Mouse (Mus musculus): ENCODE data around the gene Gm20388.

The Gm20388 gene

DNA sequence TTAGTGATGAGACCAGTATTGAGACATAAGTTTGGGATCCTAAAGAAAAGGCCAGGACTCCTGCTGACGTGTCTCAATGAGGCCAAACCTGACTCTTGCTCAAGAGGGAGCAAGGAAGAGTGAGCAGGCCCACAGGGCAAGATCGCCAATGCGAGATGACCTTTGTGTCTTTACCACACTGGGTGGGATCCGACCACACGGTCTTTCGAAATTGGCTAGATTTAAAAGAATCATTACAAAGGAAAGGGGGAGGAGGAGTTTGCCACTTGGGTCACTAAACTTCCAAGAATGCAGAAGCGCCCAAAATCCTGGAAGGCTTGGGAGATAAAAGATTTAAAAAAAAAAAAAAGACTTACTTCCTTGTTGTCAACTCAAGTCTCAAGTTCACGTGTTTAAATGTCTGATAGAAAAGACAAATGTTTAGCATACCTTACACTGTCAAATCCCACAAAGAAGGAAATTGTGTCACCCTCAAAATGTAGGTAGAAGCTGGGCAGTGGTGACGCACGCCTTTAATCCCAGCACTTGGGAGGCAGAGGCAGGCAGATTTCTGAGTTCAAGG lies 1936.7 kb downstream of the Gm20388 start:
- peak; percentile 0 for DNase-seq (ENCODE audit: low spot score)

DNA sequence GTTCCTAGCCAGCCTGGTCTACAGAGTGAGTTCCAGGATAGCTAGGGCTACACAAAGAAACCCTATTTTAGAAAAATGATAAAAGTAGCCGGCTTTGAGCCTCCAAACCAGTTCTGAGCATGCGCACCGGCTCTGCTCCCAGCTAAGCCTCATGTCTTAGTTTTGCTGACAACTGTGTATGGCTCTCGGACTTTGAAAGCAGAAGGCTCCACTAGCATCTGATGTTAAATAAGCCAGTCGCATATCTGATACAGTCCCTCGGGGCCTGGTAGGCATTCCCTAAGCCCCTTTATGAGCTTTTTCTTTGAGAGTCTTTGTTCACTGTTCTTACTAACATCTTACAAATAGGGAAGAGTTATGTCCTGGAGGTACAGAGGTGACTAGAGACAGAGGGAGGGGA lies 1937.3 kb downstream of the Gm20388 start:
- DNase-seq (ENCODE audit: low spot score) = no peak

DNA sequence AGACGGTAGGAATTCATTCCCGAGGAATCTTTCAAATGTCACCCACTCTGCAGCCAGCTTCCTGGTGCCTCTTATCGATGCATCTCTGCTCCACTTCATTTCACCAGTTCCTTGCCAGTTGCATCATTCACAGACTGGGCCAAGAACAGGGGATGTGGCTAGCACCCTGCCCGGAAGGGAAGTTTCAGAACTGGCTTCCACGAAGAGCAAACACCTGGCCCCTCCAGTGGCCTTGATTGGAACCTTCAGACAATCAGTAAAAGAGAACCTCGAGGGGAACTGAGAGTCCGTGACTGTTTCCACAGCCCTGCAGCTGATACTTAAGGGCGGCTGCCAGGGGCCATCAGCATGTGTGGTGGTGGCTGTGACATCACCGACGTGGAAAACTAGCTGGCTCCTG lies 1937.9 kb downstream of the Gm20388 start:
- peak; percentile 5 for DNase-seq (ENCODE audit: low spot score)

GRCm38 (mm10) chr8:121849303-121849702 lies 1938.7 kb downstream of the Gm20388 start:
- peak; percentile 1 for DNase-seq (ENCODE audit: low spot score)

DNA sequence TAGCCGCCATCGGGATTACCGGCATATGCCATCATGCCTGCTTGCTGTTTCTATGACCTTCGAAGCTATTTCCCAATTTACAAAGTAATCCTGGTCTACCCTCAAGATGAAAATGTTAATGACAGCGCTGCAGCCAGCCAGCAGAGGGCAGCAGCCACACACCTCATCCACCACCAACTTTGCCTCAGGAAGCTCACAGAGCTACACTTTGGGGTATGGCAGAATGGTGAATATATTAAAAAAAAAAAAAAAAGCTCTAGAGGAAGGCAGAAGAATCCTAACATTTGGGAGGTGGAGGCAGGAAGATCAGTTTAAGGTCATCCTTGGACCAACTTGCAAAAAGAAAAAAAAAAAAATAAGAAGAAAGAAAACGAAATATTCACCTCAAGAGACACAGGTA lies 1939.4 kb downstream of the Gm20388 start:
- DNase-seq (ENCODE audit: low spot score) = peak; percentile 70

- DNase-seq (ENCODE audit: low spot score) = no peak
Observed at GRCm38 (mm10) chr8:121850436-121850820, 1939.8 kb downstream of the Gm20388 start.

GRCm38 (mm10) chr8:121850821-121851470 lies 1940.3 kb downstream of the Gm20388 start:
- peak; percentile 93 for DNase-seq (ENCODE audit: low spot score)

DNA sequence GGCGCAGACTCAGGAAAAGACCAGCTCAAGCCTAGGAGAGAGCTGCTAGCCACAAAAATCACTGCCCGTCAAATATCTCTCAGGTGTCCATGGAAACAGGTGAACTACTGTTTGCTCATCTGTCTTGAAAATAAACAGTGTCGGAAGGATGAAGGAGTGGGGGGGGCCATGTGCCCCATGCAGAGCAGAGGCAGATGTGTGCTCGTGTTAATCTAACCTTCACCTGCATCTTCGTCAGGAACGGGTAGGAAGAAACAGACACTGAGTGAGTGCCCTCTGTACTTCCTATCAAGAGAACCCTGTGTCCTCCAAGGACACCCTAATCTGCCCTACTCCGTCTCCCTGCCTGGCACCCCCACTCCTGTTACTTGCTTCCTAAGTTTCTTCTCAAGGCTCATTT lies 1941.1 kb downstream of the Gm20388 start:
- peak; percentile 12 for DNase-seq (ENCODE audit: low spot score)

- DNase-seq (ENCODE audit: low spot score) = peak; percentile 1
Observed at GRCm38 (mm10) chr8:121852464-121852863, 1941.8 kb downstream of the Gm20388 start.

- no peak for DNase-seq (ENCODE audit: low spot score)
Observed at GRCm38 (mm10) chr8:121853586-121853985, 1942.9 kb downstream of the Gm20388 start.

DNA sequence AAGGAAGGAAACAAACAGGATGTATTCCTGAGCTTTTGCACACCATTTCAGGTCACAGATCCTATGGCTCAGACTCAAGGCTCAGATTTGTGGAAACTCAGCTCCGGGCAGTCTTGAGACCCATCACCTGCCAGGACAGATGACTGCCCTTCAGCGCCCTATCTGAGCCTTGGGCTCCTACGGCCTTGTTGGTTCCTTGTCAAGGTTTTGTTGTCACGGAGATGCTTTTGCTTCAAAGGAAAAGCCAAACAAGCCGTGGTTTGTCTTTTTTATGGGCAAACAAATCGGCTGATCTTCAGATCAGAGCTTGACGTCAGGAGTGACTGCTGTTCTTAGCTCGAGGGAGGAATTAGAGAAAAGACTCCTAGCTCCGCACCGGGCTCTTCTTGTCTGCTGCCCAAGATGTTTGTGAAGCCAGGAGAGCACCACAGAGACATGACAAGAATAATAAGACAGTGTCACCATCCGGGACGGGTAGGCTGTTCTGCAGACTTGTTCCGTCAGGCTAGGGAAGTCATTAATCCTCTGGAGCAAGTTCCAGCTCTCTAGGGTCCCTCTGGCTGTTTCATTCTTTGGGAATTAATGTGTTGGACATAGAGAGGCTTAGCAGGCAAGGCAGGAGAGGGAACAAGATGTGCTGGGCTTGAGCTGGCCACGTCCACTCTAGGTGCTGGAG lies 1945.6 kb downstream of the Gm20388 start:
- DNase-seq (ENCODE audit: low spot score) = no peak

GRCm38 (mm10) chr8:121857331-121857730 lies 1946.7 kb downstream of the Gm20388 start:
- no peak for DNase-seq (ENCODE audit: low spot score)

- no peak for DNase-seq (ENCODE audit: low spot score)
Observed at GRCm38 (mm10) chr8:121857747-121858146, 1947.1 kb downstream of the Gm20388 start.

DNA sequence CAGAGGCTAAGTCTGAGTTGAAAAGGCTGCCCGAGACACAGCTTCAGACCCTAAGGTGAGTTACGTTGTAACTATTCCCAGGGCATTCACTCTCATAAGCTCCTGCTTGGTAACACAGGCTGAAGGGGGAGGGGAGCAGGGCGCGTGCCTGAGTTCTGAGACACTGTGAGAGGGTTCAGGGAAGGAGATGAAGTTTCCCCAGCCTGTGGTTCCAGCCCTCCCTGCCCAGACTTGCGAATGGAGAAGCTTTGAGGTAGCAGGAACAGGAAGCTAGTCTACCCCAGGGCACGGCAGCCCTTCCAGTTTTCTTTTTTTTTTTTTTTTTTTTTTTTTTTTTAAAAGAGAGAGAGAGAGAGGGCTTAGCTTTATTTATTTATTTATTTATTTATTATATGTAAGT lies 1950.6 kb downstream of the Gm20388 start:
- no peak for DNase-seq (ENCODE audit: low spot score)

DNA sequence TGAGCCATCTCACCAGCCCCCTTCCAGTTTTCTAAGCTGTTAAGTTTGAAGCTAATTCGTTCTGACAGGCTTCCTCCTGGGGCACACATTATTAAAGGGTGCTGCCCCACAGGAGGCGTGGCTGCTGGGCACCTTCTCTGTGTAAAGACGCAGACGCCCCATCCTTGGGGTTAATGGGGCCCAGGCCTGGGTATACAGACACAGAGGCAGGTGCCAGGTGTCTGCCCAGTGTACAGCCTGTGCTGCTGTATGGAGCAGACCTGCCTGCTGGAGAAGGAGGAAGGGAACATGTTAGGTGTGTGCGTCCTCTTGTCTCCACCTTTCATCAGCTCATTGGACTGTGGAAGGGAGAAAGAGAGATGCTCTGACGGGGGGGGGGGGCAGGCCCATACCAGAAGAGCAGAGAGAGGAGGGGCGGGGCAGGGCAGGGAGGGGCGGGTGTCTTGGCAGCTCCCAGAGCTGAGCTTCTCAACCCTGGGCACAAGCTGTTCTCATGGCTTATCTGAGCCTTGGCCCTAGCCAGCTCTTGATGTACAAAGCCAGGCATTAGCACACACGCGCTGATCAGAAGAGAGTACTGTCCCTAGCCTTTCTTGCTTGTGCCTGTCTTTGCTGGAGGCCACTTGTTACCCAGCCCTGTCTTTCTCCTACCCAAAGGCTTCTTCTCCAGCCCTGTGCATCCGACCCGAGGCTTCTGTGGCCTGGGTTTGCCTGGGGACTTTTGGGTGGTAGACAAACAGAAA lies 1951.3 kb downstream of the Gm20388 start:
- no peak for DNase-seq (ENCODE audit: low spot score)

- DNase-seq (ENCODE audit: low spot score) = no peak
Observed at GRCm38 (mm10) chr8:121865356-121865755, 1954.7 kb downstream of the Gm20388 start.

DNA sequence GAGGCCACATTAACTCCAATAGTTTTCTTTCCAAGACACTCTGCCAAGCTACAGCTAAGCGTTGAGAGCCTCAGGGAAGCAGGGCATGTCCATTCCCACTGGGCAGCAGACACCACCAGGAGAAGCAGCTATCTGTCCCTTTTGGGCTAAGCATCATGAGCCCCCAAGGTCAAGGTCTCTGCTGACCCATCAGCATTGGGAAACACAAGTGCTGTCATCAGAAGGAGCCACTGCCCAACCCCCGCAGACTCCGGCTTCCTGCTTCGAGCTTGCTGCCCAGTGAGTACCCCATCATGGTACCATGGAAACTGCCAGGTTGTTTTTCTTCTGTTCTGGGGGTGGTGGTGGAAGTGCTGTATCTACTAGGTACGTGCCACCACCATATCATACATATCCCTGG lies 1957.6 kb downstream of the Gm20388 start:
- DNase-seq (ENCODE audit: low spot score) = no peak

- no peak for DNase-seq (ENCODE audit: low spot score)
Observed at GRCm38 (mm10) chr8:121868896-121869295, 1958.3 kb downstream of the Gm20388 start.

DNA sequence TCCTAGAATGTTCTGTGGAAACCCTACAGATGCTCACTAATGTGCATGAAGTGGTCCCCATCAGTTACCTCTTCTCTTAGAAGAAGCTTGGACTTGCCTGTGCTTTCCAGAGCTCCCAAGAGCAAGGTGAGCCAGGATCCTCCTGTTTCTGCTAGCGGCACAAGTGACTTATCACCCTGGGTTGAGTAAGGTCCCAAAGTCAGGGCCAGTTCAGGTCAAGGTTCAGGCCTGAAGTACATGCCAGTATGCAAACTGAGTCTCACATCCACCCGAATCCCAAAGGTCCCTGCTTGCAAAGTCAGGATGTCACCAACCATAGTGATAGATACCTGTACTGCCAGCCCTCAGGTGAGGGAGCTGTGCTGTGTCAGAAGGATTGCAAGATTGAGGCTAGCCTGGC lies 1959.5 kb downstream of the Gm20388 start:
- DNase-seq (ENCODE audit: low spot score) = no peak

DNA sequence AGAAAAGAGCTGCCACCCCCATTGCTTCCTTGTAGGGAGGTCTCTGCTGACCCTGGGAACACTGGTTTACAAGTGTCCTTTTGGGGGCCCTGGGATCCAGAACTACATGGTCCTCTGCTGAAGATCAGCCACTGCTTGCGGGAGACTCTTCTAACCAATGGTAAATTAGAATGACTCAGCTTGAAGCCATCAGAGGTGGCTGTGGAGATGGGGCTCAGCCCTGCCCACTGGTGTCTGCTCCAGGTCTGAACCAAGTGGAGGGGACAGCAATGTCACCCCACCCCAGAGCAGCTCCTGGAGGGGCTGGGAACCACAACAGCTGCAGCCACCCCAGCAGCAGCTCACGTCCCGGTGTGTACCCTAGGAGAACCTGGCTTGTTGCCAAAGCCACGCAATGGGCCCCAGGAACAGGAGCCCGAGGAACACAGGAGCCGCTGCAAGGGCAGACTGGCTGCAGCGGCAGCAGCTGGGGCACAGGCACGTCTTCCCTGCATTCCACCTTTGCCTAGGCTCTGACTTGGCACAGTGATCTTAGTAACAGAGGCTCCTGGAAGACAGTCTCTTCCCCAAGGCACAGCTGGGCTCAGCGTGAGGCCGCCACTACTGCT lies 1961.3 kb downstream of the Gm20388 start:
- DNase-seq (ENCODE audit: low spot score) = no peak

GRCm38 (mm10) chr8:121874031-121874430 lies 1963.4 kb downstream of the Gm20388 start:
- DNase-seq (ENCODE audit: low spot score) = peak; percentile 69

DNA sequence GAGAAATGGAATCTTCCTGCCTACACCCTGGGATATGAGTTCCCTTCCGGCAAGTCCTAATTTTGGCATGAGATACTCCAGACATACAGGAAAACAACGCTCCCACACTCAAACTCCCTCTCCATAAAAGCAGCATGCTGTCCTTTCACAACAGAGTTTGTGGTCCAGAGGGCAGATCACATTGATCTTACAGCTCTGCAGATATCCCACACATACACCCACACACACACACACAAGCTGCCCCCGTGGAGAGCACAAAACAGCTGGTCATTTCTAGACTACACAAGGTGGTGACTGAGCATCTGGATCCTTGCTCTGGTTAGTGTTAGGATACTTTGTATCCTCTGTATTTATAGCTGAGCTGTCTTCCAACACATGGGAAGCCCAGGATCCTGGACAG lies 1964.4 kb downstream of the Gm20388 start:
- no peak for DNase-seq (ENCODE audit: low spot score)
